Mouse (Mus musculus) midbrain, embryonic 11.5 days (tissue): Measurements from ENCODE around the gene Sertad1. TPM values are rescaled to one million over a fixed set of nuclear protein-coding genes. Genes with fewer than 3 reads are reported as not detected.

Experiments used
- ATAC-seq: fragments of 200-750 bp; cut with Nextera tagmentation; 2 replicates; pipeline ENCODE4 v1.8.0; 2017; ENCODE audit warnings: moderate TSS enrichment, moderate library complexity; ENCODE audit not compliant: low FRiP score
- DNase-seq: peaks from one replicate; pipeline ENCODE4 v3.0.0; 2015; ENCODE audit warnings: low spot score; ENCODE audit errors: missing footprints
- H3K27ac ChIP-seq: fragments of 300-500 bp; sonication (generic); 2 replicates; pipeline ENCODE4 v1.5.1; 2014; ENCODE audit warnings: low read depth, low read length
- H3K27me3 ChIP-seq: fragments of 300-500 bp; sonication (generic); 2 replicates; pipeline ENCODE4 v1.6.1; 2014; ENCODE audit warnings: mild to moderate bottlenecking, low read length, moderate library complexity, mixed read lengths; ENCODE audit not compliant: control insufficient read depth, insufficient read depth
- H3K36me3 ChIP-seq: fragments of 300-500 bp; sonication (generic); 2 replicates; pipeline ENCODE4 v1.6.1; 2014; ENCODE audit warnings: mild to moderate bottlenecking, low read length, moderate library complexity, mixed read lengths; ENCODE audit not compliant: control insufficient read depth, insufficient read depth
- H3K4me1 ChIP-seq: fragments of 300-500 bp; sonication (generic); 2 replicates; pipeline ENCODE4 v1.6.1; 2014; ENCODE audit warnings: low read length; ENCODE audit not compliant: control insufficient read depth, insufficient read depth
- H3K4me2 ChIP-seq: fragments of 300-500 bp; sonication (generic); 2 replicates; pipeline ENCODE4 v1.6.1; 2014; ENCODE audit warnings: mild to moderate bottlenecking, moderate library complexity
- H3K4me3 ChIP-seq: fragments of 300-500 bp; sonication (generic); 2 replicates; pipeline ENCODE4 v1.5.1; 2014; ENCODE audit warnings: low read depth, low read length
- H3K9ac ChIP-seq: fragments of 300-500 bp; sonication (generic); 2 replicates; pipeline ENCODE4 v1.6.1; 2014; ENCODE audit warnings: low read length
- H3K9me3 ChIP-seq: fragments of 300-500 bp; sonication (generic); 2 replicates; pipeline ENCODE4 v1.6.1; 2016; ENCODE audit warnings: low read length; ENCODE audit not compliant: control insufficient read depth
- WGBS: fragments of 180-500 bp; shearing (Covaris S2); extraction: QIAGEN DNeasy Blood & Tissue Kit; methylation state at CpG from one replicate; pipeline ENCODE4 v1.1.7; 2014; 5-methylcytosine and 5-hydroxymethylcytosine counted together
- polyA plus RNA-seq: library from polyadenylated mRNA; unstranded; fragments of >200 nt; fragmentation: Nextera tagmentation; extraction: Ambion mirVana; gene quantifications from 2 replicates; pipeline ENCODE4 v1.2.1, GENCODE M21; 2014

Sertad1 gene
- polyA plus RNA-seq, 1 experiment from 2014 or later = 15.5 TPM

GRCm38 (mm10) chr7:27449256-27449862 lies 37.4 kb upstream of the Sertad1 start:
- Histone ChIP-seq H3K27ac (no peak overlapping the region), H3K4me2 (no peak overlapping the region), H3K27me3 (peaks cover 23% of the 10 kb centered on the region), H3K4me1 (peaks cover 11% of the 10 kb centered on the region), H3K9ac (no peak overlapping the region), H3K9me3 (no peaks in the 10 kb centered on the region), H3K36me3 (no peaks in the 10 kb centered on the region), H3K4me3 (no peak overlapping the region)
- 62% methylated on average over 10 of the region's 10 CpGs for WGBS
- ATAC-seq (no peak), DNase-seq (peak; percentile 94)

GRCm38 (mm10) chr7:27451359-27451758 lies 35.4 kb upstream of the Sertad1 start:
- Histone ChIP-seq H3K9ac (no peak overlapping the region), H3K36me3 (no peaks in the 10 kb centered on the region), H3K4me2 (no peak overlapping the region), H3K4me3 (no peak overlapping the region), H3K27me3 (peaks cover 8% of the 10 kb centered on the region), H3K4me1 (peaks cover 7% of the 10 kb centered on the region), H3K27ac (no peak overlapping the region), H3K9me3 (no peaks in the 10 kb centered on the region)
- ATAC-seq = no peak
- WGBS = 95% methylated on average over 2 of the region's 2 CpGs
- no peak for DNase-seq

GRCm38 (mm10) chr7:27452206-27452770 lies 34.4 kb upstream of the Sertad1 start:
- no peak overlapping the region for H3K4me2 ChIP-seq
- ATAC-seq (no peak), DNase-seq (peak; percentile 73)
- H3K36me3 ChIP-seq = no peaks in the 10 kb centered on the region
- H3K4me3 ChIP-seq = no peak overlapping the region
- no peak overlapping the region for H3K9ac ChIP-seq
- H3K9me3 ChIP-seq = no peaks in the 10 kb centered on the region
- H3K27me3 ChIP-seq = no peaks in the 10 kb centered on the region; the same call in 1 of the 2 replicates
- WGBS = 57% methylated on average over 13 of the region's 13 CpGs
- H3K4me1 ChIP-seq = peaks cover 2% of the 10 kb centered on the region; the same call in 1 of the 2 replicates
- H3K27ac ChIP-seq = no peak overlapping the region

DNA sequence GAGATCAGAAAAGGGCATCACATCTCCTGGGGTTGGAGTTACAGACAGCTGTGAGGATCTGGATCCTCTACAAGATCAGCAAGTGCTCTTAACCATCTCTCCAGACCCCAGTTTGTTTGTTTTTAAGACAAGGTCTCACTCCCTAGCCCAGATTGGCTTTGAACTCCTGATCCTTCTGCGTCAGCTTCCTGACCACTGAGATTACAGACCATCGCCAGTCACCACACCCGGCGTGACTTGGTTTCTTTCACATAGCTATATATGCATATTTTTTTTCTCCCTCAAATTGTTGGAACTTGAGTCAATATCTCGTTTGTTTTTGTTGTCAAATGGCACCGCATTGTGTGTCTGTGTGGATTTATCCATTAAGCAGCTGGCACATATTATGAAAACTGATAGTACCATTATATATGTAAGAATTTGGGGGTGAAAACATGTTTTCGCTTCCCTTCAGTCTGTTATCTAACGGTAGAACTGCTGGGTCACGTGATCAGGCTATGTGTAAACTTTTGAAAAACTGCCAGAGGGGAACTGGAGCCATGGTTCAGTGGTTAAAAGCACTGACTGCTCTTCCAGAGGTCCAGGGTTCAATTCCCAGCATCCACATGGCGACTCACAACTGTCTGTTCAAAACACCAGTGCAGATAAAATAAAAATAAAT lies 32.1 kb upstream of the Sertad1 start:
- no peak overlapping the region for H3K9ac ChIP-seq
- H3K4me3 ChIP-seq = no peak overlapping the region
- DNase-seq (no peak), ATAC-seq (no peak)
- no peak overlapping the region for H3K27ac ChIP-seq
- no peak overlapping the region for H3K4me2 ChIP-seq
- H3K27me3 ChIP-seq = no peaks in the 10 kb centered on the region
- no peaks in the 10 kb centered on the region for H3K36me3 ChIP-seq
- no peaks in the 10 kb centered on the region for H3K4me1 ChIP-seq
- H3K9me3 ChIP-seq = no peaks in the 10 kb centered on the region
- 79% methylated on average over 10 of the region's 10 CpGs for WGBS

- no peaks in the 10 kb centered on the region for H3K4me1 ChIP-seq
- H3K9ac ChIP-seq = no peak overlapping the region
- ATAC-seq (no peak), DNase-seq (peak; percentile 61)
- H3K36me3 ChIP-seq = no peaks in the 10 kb centered on the region
- no peak overlapping the region for H3K4me2 ChIP-seq
- no peaks in the 10 kb centered on the region for H3K9me3 ChIP-seq
- no peak overlapping the region for H3K4me3 ChIP-seq
- no peak overlapping the region for H3K27ac ChIP-seq
- H3K27me3 ChIP-seq = no peaks in the 10 kb centered on the region
- WGBS = 92% methylated on average over 3 of the region's 3 CpGs
These were observed 31.4 kb upstream of the Sertad1 start for GRCm38 (mm10) chr7:27455273-27455672.

DNA sequence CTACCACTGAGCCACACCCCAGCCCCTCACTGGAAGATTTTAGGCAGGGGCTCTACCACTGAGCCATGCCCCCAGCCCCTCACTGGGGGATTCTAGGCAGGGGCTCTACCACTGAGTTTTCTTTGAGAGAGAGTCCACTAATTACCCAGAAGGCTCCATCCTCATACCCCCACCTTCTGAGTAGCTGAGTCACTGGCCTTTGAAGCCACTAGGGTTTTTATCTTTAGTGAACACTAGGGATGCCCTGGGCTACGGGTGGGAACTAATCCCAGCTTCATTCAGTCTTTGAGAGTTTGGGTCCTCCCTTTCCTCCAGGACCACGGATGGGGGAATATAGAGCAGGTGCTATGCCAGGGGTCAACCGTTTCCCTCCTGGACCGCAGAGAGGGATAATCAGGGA lies 28.1 kb upstream of the Sertad1 start:
- ATAC-seq = no peak
- Histone ChIP-seq H3K9ac (no peak overlapping the region), H3K27me3 (no peaks in the 10 kb centered on the region), H3K27ac (no peak overlapping the region), H3K4me3 (no peak overlapping the region), H3K4me1 (no peaks in the 10 kb centered on the region), H3K9me3 (no peaks in the 10 kb centered on the region), H3K36me3 (no peaks in the 10 kb centered on the region), H3K4me2 (no peak overlapping the region)
- 88% methylated on average over 4 of the region's 4 CpGs for WGBS
- DNase-seq = no peak

GRCm38 (mm10) chr7:27459640-27460039 lies 27.1 kb upstream of the Sertad1 start:
- Histone ChIP-seq H3K4me1 (no peaks in the 10 kb centered on the region), H3K4me2 (no peak overlapping the region), H3K36me3 (no peaks in the 10 kb centered on the region), H3K9me3 (no peaks in the 10 kb centered on the region), H3K27me3 (no peaks in the 10 kb centered on the region), H3K27ac (no peak overlapping the region), H3K4me3 (no peak overlapping the region), H3K9ac (no peak overlapping the region)
- 88% methylated on average over 5 of the region's 5 CpGs for WGBS
- DNase-seq = no peak
- ATAC-seq = no peak

DNA sequence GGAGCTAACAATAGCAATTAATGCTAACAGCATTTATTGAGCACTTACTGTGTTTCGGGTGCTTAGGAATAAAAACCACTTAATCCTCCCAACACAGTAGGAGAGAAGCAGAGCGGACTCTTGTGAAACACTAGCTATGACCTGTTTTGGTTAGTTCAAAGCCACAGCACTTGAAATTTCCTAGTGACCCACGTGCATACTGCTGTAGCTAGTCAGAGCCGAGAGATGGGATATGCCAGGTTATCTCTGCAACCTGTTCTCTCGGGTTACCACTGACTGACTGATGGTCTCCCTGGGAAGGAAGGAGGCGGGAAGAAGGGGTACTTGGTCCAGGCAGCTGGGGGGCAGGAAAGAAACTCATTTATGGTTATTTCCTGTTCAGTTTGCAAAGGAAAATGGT lies 26.2 kb upstream of the Sertad1 start:
- H3K36me3 ChIP-seq = no peaks in the 10 kb centered on the region
- H3K4me1 ChIP-seq = no peaks in the 10 kb centered on the region
- ATAC-seq = no peak
- H3K4me2 ChIP-seq = no peak overlapping the region
- no peaks in the 10 kb centered on the region for H3K27me3 ChIP-seq
- H3K9ac ChIP-seq = no peak overlapping the region
- H3K9me3 ChIP-seq = no peaks in the 10 kb centered on the region
- 86% methylated on average over 6 of the region's 6 CpGs for WGBS
- DNase-seq = peak; percentile 17
- no peak overlapping the region for H3K27ac ChIP-seq
- H3K4me3 ChIP-seq = no peak overlapping the region

DNA sequence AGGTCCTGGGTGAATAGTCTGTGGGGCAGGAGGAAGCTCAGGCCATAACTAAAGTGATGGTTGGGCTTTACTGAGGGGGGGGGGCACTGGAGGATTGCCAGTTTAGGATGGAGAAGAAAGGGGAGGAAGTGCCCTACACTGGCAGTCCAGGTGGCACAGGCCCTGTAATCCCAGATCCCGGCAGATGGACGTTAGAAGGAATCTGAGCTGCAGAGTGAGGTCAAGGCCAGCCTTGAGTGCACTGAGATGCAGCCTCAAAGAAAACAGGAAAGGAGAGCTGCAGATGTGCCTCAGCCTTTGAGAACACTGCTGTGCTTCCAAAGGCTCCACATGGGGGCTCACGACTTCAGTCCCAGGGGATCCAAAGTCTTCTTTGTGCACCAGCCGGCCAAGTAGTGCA lies 19.1 kb upstream of the Sertad1 start:
- peaks cover 2% of the 10 kb centered on the region; the same call in 1 of the 2 replicates for H3K4me1 ChIP-seq
- no peaks in the 10 kb centered on the region for H3K9me3 ChIP-seq
- no peak overlapping the region for H3K4me3 ChIP-seq
- H3K4me2 ChIP-seq = no peak overlapping the region
- no peak overlapping the region for H3K9ac ChIP-seq
- no peak overlapping the region for H3K27ac ChIP-seq
- no peaks in the 10 kb centered on the region for H3K27me3 ChIP-seq
- DNase-seq (peak; percentile 28), ATAC-seq (no peak)
- WGBS = 58% methylated on average over 4 of the region's 4 CpGs
- no peaks in the 10 kb centered on the region for H3K36me3 ChIP-seq
